Mouse (Mus musculus): ENCODE data around the gene Tecpr2.
"Not testable (repeated sequence)": the region's sequence is repeated elsewhere in the genome, so short reads cannot be mapped to it uniquely, and the experiment has no call there.

Gene Tecpr2

GRCm38 (mm10) chr12:110889036-110890020 is at the start of gene Tecpr2, which contains the start of gene Cinp:
Gene Tecpr2 (plus strand): TSS chr12:110889264.
Gene Cinp (minus strand): TSS chr12:110889145.
- in situ Hi-C loops (cut with MboI, MseI): loop anchor here (5.0 kb wide), 1 partner anchor 93 kb away; no protein-coding TSS in a partner anchor

GRCm38 (mm10) chr12:110840348-110841198 is 48.5 kb upstream of the Tecpr2 start, which contains the start of gene Mok:
Gene Mok (minus strand): TSS chr12:110840939.
- in situ Hi-C loops (cut with MboI, MseI): loop anchor here (5.0 to 10.0 kb wide), 2 partner anchors 126 to 233 kb away; no protein-coding TSS in a partner anchor

DNA sequence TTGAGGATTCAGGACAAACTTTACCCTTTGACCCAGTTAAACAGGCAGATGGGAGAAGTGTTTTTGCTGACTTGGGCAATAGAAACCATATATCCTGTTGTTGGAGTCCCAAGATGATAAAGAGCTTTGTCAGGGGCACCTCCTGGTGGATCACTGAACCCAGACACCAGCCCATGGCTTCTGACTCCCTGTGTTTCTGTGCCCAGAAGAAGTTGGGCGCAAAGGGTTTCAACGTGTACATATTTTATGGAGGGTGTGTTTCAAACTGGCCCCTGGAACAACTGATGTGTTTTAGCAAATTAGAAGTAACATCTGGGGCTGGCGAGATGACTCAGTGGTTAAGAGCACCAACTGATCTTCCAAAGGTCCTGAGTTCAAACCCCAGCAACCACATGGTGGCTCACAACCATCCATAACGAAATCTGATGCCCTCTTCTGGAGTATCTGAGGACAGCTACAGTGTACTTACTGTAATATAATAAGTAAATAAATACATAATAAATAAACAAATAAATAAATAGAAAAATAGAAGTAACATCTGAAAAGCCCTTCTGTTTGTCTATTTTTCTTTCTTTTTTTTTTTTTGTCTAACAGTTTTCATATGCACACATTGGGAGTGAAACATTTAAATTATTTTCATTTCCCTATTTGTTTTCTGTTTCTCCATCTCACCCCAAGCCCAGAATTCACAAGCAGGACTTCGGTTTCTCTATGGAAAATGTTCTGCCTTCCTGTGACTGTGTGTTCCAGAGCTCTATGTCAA is 47.2 kb upstream of the Tecpr2 start:
- in situ Hi-C loops (cut with MboI, MseI): loop anchor here (5.0 to 10.0 kb wide), 2 partner anchors 127 to 235 kb away; no protein-coding TSS in a partner anchor

DNA sequence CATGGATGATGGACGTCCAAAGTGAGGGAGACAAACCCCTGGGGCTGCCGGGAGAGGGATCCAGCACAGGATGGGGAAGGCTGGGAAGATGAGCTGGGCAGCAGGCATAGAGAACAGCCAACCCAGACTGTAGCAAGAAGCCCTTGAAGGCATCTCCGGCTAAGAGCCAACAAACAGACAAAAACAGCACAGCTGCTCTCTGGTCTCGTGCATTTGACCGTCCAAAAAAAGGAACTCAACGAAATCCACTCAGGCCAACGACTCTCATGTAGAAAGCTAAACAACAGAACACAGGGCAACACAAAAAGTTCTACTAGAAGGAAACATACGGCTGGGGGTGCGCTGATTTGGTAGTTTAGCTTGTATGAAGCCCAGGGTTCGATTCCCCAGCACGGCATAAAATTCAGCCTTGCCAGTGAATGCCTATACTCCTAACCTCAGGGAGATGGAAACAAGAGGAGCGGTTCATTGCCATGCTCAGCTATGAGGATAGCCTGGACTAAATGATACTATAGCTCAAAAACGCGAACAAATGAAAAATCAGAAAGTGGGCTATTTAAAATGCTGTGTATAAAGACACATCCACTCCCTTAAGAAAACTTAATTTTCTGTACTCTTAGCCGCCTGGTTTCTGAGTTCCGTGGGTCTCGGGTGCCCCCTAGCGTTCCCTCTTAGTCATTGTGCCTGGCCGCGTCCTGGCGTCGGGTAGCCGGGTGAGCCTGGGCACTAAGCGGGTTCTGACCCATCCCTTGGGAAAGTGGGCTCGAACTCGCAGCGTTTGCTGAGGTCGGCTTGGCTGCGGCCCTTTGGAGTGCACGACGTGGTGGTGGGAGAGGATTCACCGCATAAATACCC is 45.6 kb upstream of the Tecpr2 start:
- in situ Hi-C loops (cut with MboI, MseI): loop anchor here (5.0 to 10.0 kb wide), 2 partner anchors 129 to 236 kb away; no protein-coding TSS in a partner anchor

DNA sequence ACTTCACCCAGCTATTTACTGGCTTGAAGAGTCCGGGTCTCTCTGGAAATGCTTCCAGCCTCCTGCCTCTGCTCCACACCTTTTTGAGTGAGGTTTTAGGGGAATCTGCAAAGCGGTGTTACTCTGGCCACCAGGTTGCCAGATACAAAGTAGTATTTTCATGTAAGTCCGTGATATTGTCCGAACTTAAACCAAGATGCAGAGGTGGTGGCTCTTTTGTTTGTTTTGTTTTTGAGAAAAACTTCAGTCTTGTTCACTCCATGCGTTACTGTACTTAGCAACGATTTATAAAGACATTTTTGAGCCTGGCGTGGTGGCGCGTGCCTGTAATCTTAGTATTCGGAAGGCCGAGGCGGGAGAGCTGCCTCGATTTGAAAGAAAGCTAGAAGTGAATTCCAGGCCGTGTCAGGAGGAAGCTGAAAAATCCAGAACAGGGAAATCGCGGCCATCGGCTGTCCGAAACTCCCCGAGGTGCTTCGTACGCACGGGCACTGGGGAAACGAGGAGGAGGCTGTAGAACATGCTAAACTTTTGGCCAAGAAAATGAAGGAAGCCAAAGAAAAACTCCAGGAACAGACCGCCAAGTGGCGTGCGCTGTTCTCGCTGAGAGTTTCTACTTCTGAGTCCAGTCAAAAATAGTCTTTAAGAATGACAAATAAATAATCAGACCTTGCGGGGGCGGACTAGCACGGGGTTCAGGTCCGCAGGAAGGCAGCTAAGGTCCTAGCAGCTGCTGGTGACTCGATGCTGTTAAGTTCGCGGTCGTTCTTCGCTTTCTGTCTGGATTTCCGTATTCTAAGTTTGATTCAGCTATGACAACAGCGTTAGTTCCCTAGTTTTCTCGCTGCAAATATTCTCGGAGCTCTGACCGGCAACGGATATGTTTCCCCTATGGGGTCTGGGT is 44.6 kb upstream of the Tecpr2 start:
- in situ Hi-C loops (cut with MboI, MseI): loop anchor here (5.0 to 10.0 kb wide), 2 partner anchors 130 to 237 kb away; no protein-coding TSS in a partner anchor

DNA sequence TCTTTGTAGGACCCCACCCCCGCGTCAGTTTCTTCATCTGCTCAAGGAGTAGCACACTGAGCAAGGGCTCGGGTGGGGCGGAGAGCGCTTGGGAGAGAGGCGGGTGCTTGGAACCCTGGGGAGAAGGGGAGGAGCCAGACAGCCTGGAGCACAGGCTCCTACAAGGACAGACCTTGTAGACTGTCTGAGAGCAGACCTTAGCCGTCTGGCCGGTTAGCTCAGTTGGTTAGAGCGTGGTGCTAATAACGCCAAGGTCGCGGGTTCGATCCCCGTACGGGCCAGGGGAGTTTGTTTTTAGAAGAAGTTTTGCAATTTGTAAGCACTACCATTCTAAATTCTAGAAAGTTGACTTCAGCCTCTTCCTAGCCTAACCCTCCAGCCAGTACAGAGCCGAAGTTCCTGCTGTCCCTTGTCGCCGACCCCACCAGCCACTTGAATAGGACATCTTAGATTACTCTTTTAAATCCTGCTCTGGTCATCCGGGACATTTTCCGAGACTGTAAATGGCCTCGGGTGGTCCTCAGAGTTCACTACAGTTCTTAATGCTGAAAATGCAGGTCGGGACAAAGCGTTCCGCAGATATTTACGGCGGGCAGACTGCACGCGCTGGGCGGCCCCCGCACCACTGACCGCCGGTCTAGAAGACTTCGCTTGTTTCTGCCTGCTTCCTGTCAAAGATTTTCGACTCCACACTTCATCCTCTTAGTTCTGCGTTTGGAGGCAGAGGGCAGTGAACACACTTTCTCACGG is 43.8 kb upstream of the Tecpr2 start:
- in situ Hi-C loops (cut with MboI, MseI): loop anchor here (10.0 kb wide), 1 partner anchor 131 kb away; no protein-coding TSS in a partner anchor

GRCm38 (mm10) chr12:110846191-110846765 is 42.8 kb upstream of the Tecpr2 start:
- in situ Hi-C loops (cut with MboI, MseI): loop anchor here (10.0 kb wide), 1 partner anchor 131 kb away; no protein-coding TSS in a partner anchor

DNA sequence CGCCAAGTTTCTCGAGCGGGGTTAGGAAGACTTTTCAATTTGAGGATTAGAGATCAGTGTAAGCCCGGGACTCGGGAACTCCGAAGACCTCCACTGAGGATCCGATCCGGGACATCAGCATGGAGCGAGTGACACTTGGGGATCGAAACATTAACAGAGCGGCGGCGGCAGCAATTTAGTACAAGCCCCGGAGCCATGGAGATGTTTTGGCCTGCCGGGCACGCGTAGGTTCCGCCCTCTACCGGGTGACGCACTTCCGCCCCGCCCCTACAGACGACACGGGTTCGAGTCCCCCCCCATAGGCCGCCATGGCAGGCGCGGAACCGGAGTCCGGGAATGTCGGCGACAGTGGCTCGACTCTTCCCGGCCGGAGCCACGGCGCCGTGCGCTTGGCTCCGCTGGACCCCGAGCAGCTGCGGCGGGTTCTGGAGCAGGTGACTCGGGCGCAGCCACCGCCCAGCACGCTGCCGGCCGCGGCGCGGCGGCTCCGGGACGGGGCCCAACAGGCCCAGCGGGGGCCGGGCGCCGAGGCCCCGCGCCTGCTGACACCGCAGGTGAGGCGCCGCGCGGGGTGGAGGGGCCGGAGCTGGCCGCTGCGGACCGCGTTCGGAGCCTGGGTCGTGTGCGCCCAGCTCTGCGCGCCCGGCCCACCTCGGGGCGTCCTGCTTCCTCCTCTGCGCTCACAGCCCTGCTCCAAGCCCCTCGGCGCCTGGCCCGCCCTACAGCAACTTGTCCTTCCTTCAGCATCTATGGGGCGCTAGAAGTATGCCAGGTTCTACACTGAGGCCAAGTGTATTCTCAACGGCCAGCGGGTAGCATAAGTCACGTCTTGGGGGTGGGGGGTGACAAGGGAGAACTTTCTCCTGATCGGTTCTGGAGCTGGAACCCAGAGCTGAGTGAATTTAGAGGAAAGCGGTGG is 38.8 kb upstream of the Tecpr2 start, which contains the start of gene Zfp839:
Gene Zfp839, plus strand, starts transcription at position 244 of the 919 bp plus-strand sequence.
- in situ Hi-C loops (cut with MboI, MseI): no loop called here

DNA sequence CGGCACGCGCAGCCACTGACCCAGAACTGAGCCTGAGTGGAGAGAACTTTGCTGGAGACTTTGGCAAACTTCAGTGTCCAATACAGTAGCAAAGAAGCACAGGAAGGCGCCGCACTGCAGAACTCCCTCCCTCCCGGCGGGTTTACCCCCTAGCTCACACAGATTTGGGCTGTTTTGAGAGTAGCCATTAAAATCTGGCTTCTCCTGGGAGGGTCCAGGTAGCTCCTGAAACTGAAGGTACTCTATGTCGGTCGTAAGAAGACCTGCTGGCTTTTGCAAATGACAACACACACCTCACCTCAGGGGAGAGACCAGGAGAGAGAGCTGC is 38.2 kb upstream of the Tecpr2 start:
- in situ Hi-C loops (cut with MboI, MseI): no loop called here

- in situ Hi-C loops (cut with MboI, MseI): no loop called here
Measured at GRCm38 (mm10) chr12:110851414-110851813, 37.6 kb upstream of the Tecpr2 start.

GRCm38 (mm10) chr12:110851923-110852322 is 37.1 kb upstream of the Tecpr2 start:
- in situ Hi-C loops (cut with MboI, MseI): no loop called here

DNA sequence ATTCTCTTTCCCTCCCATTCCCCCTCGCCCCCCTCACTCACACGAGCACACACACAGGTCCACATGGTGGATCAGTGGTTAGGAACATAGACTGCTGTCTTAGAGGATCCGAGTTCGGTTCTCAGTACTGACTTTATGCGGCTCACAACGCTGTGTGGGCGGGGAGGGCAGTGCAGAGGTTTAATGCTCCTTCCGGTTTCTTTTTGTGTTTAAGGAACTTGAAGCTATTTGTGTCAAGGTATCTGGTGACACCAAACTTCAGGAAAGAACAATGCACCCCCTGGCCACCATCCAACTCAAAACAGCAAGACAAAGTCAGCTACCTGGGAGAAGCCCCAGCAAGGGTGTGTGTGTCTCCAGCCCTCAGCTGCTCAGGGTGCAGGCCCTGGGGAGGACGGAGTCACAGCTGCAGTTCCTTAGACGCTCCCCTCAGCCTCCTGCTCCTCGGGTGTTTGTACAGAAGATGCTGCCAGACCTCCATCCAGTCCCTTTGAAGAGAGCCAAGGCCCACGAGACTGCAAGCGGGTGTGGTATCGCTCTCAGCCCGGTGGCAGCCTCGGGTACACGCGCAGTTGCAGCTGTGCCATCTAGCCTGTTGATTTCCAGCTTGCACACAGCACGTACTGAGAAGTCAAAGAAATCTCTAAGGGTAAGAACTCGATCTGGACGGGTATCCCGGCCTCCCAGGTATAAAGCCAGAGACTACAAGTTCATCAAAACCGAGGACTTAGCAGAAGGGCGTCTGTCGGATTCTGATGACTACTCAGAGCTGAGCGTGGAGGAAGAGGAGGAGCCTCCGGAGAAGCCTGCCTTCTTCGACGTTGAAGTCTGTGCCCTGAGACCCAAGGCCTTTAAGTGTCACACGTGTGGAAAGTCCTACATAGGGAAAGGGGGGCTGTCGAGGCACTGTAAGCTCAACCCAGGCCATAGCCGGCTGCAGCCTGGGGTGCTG is 34.0 kb upstream of the Tecpr2 start:
- in situ Hi-C loops (cut with MboI, MseI): no loop called here

- in situ Hi-C loops (cut with MboI, MseI): no loop called here
Measured at GRCm38 (mm10) chr12:110857196-110857595, 31.9 kb upstream of the Tecpr2 start.

DNA sequence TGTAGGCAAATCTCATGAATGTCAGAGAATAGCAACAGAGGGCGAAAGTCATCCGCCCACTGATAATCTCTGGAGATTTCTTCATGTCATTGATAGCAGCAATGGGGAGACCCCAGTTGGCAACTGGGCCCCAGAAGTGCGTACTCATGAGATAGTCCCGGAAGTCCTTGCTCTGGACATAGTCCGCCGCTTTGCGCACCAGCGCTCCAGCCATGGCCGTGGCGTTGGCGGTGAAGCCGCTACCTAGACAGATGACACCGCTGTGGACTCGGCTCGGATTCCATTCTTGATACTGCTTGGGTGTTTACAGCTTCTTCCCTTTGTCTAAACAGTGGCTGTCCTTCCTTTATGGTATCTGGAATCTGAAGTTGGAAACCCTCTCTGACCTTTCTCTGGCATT is 30.4 kb upstream of the Tecpr2 start:
- in situ Hi-C loops (cut with MboI, MseI): not testable (repeated sequence)

DNA sequence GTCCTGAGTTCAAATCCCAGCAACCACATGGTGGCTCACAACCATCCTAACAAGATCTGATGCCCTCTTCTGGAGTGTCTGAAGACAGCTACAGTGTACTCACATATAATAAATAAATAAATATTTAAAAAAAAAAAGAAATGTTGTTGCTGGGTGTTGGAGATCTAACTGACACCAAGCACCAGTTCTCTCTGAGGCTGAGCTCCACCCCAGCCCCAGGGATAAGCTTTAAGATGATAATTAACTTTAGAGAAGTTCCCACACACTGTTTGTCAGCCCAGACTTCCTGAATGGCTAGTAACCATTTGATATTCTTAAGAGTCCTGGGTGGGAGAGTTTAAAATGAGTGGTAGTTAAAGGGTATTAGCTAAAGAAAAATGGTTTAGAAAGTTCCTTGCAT is 28.8 kb upstream of the Tecpr2 start:
- in situ Hi-C loops (cut with MboI, MseI): no loop called here

Measured in regulatory T cell (primary cell).